Mouse (Mus musculus) gastrocnemius, postnatal 14 days (tissue): Measurements from ENCODE around the gene Cntnap5c. TPM values are rescaled to one million over a fixed set of nuclear protein-coding genes. Genes with fewer than 3 reads are reported as not detected.
A peak's percentile ranks its signal among the peaks of the same experiment; 100 is the strongest.
"Not testable (repeated sequence)": the region's sequence is repeated elsewhere in the genome, so short reads cannot be mapped to it uniquely, and the experiment has no call there.

Experiments used
- DNase-seq: peaks from one replicate; pipeline ENCODE4 v3.0.0; 2021; ENCODE audit warnings: mixed read lengths
- intact Hi-C: fragments of 180-260 bp; cut with DNase I; formaldehyde crosslinking; loops from one replicate; pipeline ENCODE4 v1.15.1; 2025; ENCODE audit warnings: low total_unique reads
- long read RNA-seq, 2 experiments: library from polyadenylated mRNA; stranded (forward); transcript quantifications; one replicate each; pipeline ENCODE4 v2.0.0; 2021
- total RNA-seq, 2 experiments: library from RNA; stranded (reverse); gene quantifications; 2 replicates each; pipeline ENCODE4 v1.2.3; 2021

Gene Cntnap5c
- not detected for total RNA-seq
- long read RNA-seq, experiment 1, result 0 reads
- long read RNA-seq, experiment 2, result 0 reads

- intact Hi-C loops, result no loop called here
- peak; percentile 5 for DNase-seq
These were observed at the start of gene Cntnap5c for GRCm38 (mm10) chr17:57768622-57769610. Gene Cntnap5c, plus strand, starts transcription at chr17:57769570.

- intact Hi-C loops, result no loop called here
These were observed 27.3 kb upstream of the Cntnap5c start, which contains the start of gene Gm21834 for GRCm38 (mm10) chr17:57742119-57742518. Gene Gm21834, minus strand, starts transcription at chr17:57742219.

GRCm38 (mm10) chr17:57758033-57758432, 11.3 kb upstream of the Cntnap5c start:
- DNase-seq, result no peak
- intact Hi-C loops, result no loop called here

More at GRCm38 (mm10) chr17:57742119-57742518, 27.3 kb upstream of the Cntnap5c start, which contains the start of gene Gm21834:
- no peak for DNase-seq

- no peak for DNase-seq
- intact Hi-C loops, result no loop called here
These were observed 2.1 kb upstream of the Cntnap5c start for GRCm38 (mm10) chr17:57767306-57767705.

- intact Hi-C loops, result no loop called here
- no peak for DNase-seq
These were observed 1.5 kb downstream of the Cntnap5c start for GRCm38 (mm10) chr17:57770904-57771303.

- intact Hi-C loops, result no loop called here
These were observed 18.9 kb downstream of the Cntnap5c start for GRCm38 (mm10) chr17:57788161-57788799.

GRCm38 (mm10) chr17:57795408-57795807, 26.0 kb downstream of the Cntnap5c start:
- intact Hi-C loops, result no loop called here
- DNase-seq, result no peak

More at GRCm38 (mm10) chr17:57788161-57788799, 18.9 kb downstream of the Cntnap5c start:
- DNase-seq, result no peak

GRCm38 (mm10) chr17:57796668-57797311, 27.4 kb downstream of the Cntnap5c start:
- intact Hi-C loops, result no loop called here
- DNase-seq, result no peak

- no peak for DNase-seq
- intact Hi-C loops, result no loop called here
These were observed 30.1 kb downstream of the Cntnap5c start for GRCm38 (mm10) chr17:57799414-57799985.

- intact Hi-C loops, result no loop called here
- DNase-seq, result no peak
These were observed 31.8 kb downstream of the Cntnap5c start for GRCm38 (mm10) chr17:57801180-57801579.

- intact Hi-C loops, result no loop called here
- no peak for DNase-seq
These were observed 68.0 kb downstream of the Cntnap5c start for GRCm38 (mm10) chr17:57837090-57837971.

- intact Hi-C loops, DNase-seq: not testable (repeated sequence)
These were observed 86.4 kb downstream of the Cntnap5c start for GRCm38 (mm10) chr17:57855811-57856210.

GRCm38 (mm10) chr17:57865996-57866395, 96.6 kb downstream of the Cntnap5c start:
- intact Hi-C loops, result no loop called here
- DNase-seq, result no peak

- DNase-seq, result no peak
- intact Hi-C loops, result no loop called here
These were observed 118.5 kb downstream of the Cntnap5c start for GRCm38 (mm10) chr17:57887742-57888389.

- intact Hi-C loops, result no loop called here
- DNase-seq, result no peak
These were observed 142.5 kb downstream of the Cntnap5c start for GRCm38 (mm10) chr17:57911770-57912293.

GRCm38 (mm10) chr17:57984230-57984629, 214.9 kb downstream of the Cntnap5c start:
- no peak for DNase-seq
- intact Hi-C loops, result no loop called here

- DNase-seq, result no peak
- intact Hi-C loops, result no loop called here
These were observed 219.1 kb downstream of the Cntnap5c start for GRCm38 (mm10) chr17:57988420-57988819.

- DNase-seq, result no peak
- intact Hi-C loops, result no loop called here
These were observed 227.1 kb downstream of the Cntnap5c start for GRCm38 (mm10) chr17:57996461-57996860.
